Mouse (Mus musculus) cerebellum, adult 2 months (tissue): Measurements from ENCODE around the gene Asphd2.

ENCODE experiments used
- CTCF ChIP-seq: fragments of 200-500 bp; IDR thresholded peaks from 2 replicates; pipeline ENCODE4 v1.5.1; 2011; ENCODE audit warnings: low read depth, mild to moderate bottlenecking, control low read depth, low read length, moderate library complexity, borderline replicate concordance; ENCODE audit not compliant: insufficient read depth
- POLR2A ChIP-seq: fragments of 200-500 bp; IDR thresholded peaks from 2 replicates; pipeline ENCODE4 v1.6.1; 2011; ENCODE audit warnings: low read length, control low read depth, borderline replicate concordance; ENCODE audit not compliant: insufficient read depth

DNA sequence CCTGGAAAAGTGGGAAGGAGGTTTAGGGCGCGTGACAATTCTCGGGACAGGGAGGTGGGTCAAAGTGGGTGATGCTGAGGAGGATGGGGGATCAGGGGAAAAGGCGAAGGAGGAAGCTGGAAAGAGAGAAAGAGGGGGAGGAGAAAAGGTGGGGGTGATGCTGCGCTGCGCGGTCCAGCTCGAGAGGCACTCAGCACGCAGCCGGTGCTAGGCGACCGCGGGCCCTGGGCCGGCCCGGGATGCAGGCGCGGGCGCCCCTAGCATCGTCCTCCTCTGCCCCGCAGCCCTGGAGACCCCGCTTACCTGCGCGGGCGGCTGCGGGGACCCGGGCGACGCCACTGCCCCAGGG, 277 bp downstream of the Asphd2 start:
- TF ChIP-seq POLR2A, result no peak
- TF ChIP-seq CTCF, result no peak
